27 mouse cellular contexts compared by ENCODE assay signal in the genomic region with DNA sequence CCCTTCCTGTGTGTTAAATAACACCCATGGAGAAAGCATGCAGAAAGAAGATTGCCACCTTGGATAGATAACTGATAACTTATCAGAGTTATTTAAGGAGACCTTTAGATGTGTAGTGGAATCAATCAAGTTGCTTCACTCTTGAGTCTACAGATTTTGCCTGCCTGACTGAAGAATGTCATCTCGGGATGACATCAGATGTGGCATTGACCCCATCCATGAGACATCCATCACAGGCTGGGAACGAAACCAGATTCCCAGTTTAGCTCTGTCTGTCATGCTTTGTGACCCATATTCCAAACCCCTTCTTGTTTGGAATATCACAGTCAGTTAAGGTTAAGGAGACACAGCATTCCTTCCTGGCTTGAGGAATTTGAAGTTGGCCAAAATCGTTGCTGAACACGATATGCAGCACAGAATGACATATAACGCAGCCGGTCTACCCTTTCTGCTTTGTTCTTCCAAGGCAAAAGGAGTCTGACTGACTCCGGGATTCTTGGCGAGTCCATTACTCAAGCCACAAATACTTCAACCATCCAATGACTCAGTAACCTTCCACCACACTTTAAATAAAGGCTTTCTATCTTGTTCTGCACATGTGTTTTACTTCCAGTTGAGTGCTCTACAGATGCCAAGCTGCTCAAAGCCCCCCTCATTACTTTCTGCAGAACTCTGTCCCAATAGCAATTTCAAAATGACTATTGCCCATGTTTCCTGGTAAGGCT. TPM values are rescaled to one million over a fixed set of nuclear protein-coding genes. Genes with fewer than 3 reads are reported as not detected.
A peak's percentile ranks its signal among the peaks of the same experiment; 100 is the strongest.
DNase-seq lines count a peak whose midpoint lies in the region; TF ChIP-seq lines count a peak whose summit lies in the region.
"Had no signal": no experiment of that assay in that cellular context is flagged by ENCODE, and none has a peak within 500 bp of the region (broad histone marks: within the 10 kb centered on the region; RNA-seq: fewer than 3 reads in every experiment).

No protein-coding gene starts in this region.

- TF ChIP-seq CTCF in lung, adult 2 months (IDR thresholded peaks at IDR 0.05; ENCODE audit: insufficient read depth, low read length): no peak

- H3K79me2 ChIP-seq in myocyte (ENCODE audit: control insufficient read depth, insufficient read depth): no peaks in the 10 kb centered on the region

- no peak for TF ChIP-seq POLR2A in lung, adult 2 months (IDR thresholded peaks at IDR 0.05; ENCODE audit: borderline replicate concordance, extremely low read depth, low read depth, low read length)
- no peak for TF ChIP-seq POLR2A in myocyte (IDR thresholded peaks at IDR 0.05; ENCODE audit: insufficient read length, low read depth)

- H3K4me3 ChIP-seq in lung, adult 2 months (replicated peaks; ENCODE audit: extremely low read depth, low read depth, low read length): no peak overlapping the region
- no peak overlapping the region for H3K4me3 ChIP-seq in myocyte
- H3K4me3 ChIP-seq: forebrain, embryonic 12.5 days; hindbrain, embryonic 15.5 days; limb, embryonic 12.5 days; neural tube, embryonic 13.5 days; stomach, embryonic 15.5 days had no signal

- peaks cover 3% of the 10 kb centered on the region; the same call in 1 of the 2 replicates for H3K4me1 ChIP-seq in lung, adult 2 months (ENCODE audit: control insufficient read depth, insufficient read depth, low read length)
- H3K4me1 ChIP-seq: hindbrain, embryonic 15.5 days; neural tube, embryonic 13.5 days; stomach, embryonic 15.5 days had no signal

- H3K36me3 ChIP-seq in myocyte (ENCODE audit: control insufficient read depth, insufficient read depth): no peaks in the 10 kb centered on the region
- H3K36me3 ChIP-seq: forebrain, embryonic 12.5 days; G1E; hindbrain, embryonic 15.5 days; limb, embryonic 12.5 days; neural tube, embryonic 13.5 days; stomach, embryonic 15.5 days had no signal

- H3K27me3 ChIP-seq in myocyte (ENCODE audit: control insufficient read depth, insufficient read depth, insufficient read length): no peaks in the 10 kb centered on the region
- H3K27me3 ChIP-seq: CH12.LX; forebrain, embryonic 12.5 days; hindbrain, embryonic 15.5 days; limb, embryonic 12.5 days; neural tube, embryonic 13.5 days; stomach, embryonic 15.5 days had no signal

- peak overlapping the region; percentile 82 for H3K4me2 ChIP-seq in myocyte (ENCODE audit: low read depth)
- H3K4me2 ChIP-seq: forebrain, embryonic 12.5 days; hindbrain, embryonic 15.5 days; limb, embryonic 12.5 days; liver, embryonic 11.5 days; neural tube, embryonic 13.5 days; stomach, embryonic 15.5 days had no signal

- peak; percentile 83 to 94 for DNase-seq in adrenal gland, adult (ENCODE audit: inconsistent age in 2 of 2, low spot score in 1 of 2)
- DNase-seq in adrenal gland, postnatal 4 days (ENCODE audit: low spot score in 2 of 2): no peak
- DNase-seq in lung, postnatal 14 days: peak; percentile 10
- DNase-seq in lung, adult 2 months: no peak
- DNase-seq in adrenal gland, postnatal 10 days: peak; percentile 60
- DNase-seq in cerebellum, postnatal 4 days (ENCODE audit: low spot score in 2 of 2): no peak
- no peak for DNase-seq in frontal cortex, postnatal 25 days (ENCODE audit: low spot score in 2 of 2)
- DNase-seq: cerebellum, adult 11 months; cerebellum, postnatal 10 days; heart, adult 18-20 months; heart, postnatal 36 days; kidney, adult 9 months; kidney, postnatal 14 days; lung, adult 18-20 months; lung, postnatal 36 days; midbrain, embryonic 14.5 days; right cerebral cortex, adult 18-20 months; thymus, postnatal 36 days had no signal

- no peak overlapping the region for H3ac ChIP-seq in myocyte (ENCODE audit: control insufficient read depth, insufficient read length)

- 56% methylated on average over 8 of the region's 8 CpGs for WGBS in lung, adult 2 months

TF ChIP-seq in myocyte, 11 proteins besides CTCF, POLR2A, EP300 and RAD21:
- TF ChIP-seq TCF12 (IDR thresholded peaks at IDR 0.05; ENCODE audit: insufficient read depth, poor library complexity, severe bottlenecking) (no peak), TCF3 (IDR thresholded peaks at IDR 0.05; ENCODE audit: insufficient read length, low read depth) (no peak), CEBPB (IDR thresholded peaks at IDR 0.05; ENCODE audit: insufficient read depth, poor library complexity, severe bottlenecking) (0 out of 2 replicates have a peak, but pooled peaks have one; percentile 20), MAX (IDR thresholded peaks at IDR 0.05; ENCODE audit: low read depth) (peak; percentile 9), E2F4 (IDR thresholded peaks at IDR 0.05; ENCODE audit: insufficient read depth) (no peak), POLR2AphosphoS2 (IDR thresholded peaks at IDR 0.05; ENCODE audit: insufficient read length, low read depth) (no peak), MYOG (IDR thresholded peaks at IDR 0.05; ENCODE audit: control insufficient read depth in 1 of 3, insufficient read depth in 1 of 3, insufficient read length in 2 of 3, low read depth in 2 of 3) (no peak), REST (IDR thresholded peaks at IDR 0.05; ENCODE audit: insufficient read depth, insufficient read length) (no peak), USF1 (IDR thresholded peaks at IDR 0.05; ENCODE audit: low read depth) (peak; percentile 5), SRF (IDR thresholded peaks at IDR 0.05; ENCODE audit: control insufficient read depth, insufficient read length, low read depth) (no peak), MYOD1 (IDR thresholded peaks at IDR 0.05; ENCODE audit: control insufficient read depth in 1 of 3, insufficient read length in 2 of 3, low read depth in 2 of 3) (peak in 1 of 3 experiments; percentile 2)

RNA-seq across cellular contexts. Expression of gene Myo10, which starts 44.8 kb away (rescaled TPM):
- 10 to 100 TPM; 87.7 to 91.2 TPM for total RNA-seq in adrenal gland, postnatal 4 days (2021)
- polyA plus RNA-seq in lung, adult 2 months (2012; rRNA removed): 81.3 and 82.7 TPM in 2 replicates
- total RNA-seq in adrenal gland, postnatal 10 days (2021): 10 to 100 TPM; 80.4 to 82.5 TPM
- 71.4 TPM for polyA plus RNA-seq in myocyte (2012; fragmentation: generic; extraction: Trizol)
- polyA plus RNA-seq: G1E had no signal

Comparison
In these comparisons a context has a peak if more than half of its experiments do, and no peak if none do; other contexts are left out.
1. DNase-seq: peak in adrenal gland, adult (2 of 2), lung, postnatal 14 days (single experiment) and adrenal gland, postnatal 10 days (single experiment); none in adrenal gland, postnatal 4 days (0 of 2), lung, adult 2 months (single experiment), cerebellum, postnatal 4 days (0 of 2) and frontal cortex, postnatal 25 days (0 of 2).